Mouse (Mus musculus) hindbrain, embryonic 11.5 days (tissue): ENCODE data around the gene Coro1c. TPM values are rescaled to one million over a fixed set of nuclear protein-coding genes. Genes with fewer than 3 reads are reported as not detected.

Experiments used
- ATAC-seq: fragments of 200-750 bp; cut with Nextera tagmentation; 2 replicates; pipeline ENCODE4 v1.8.0; 2017; ENCODE audit warnings: mild to moderate bottlenecking, moderate TSS enrichment, moderate library complexity; ENCODE audit not compliant: low FRiP score
- DNase-seq: peaks from one replicate; pipeline ENCODE4 v3.0.0-alpha.2; 2015; ENCODE audit warnings: low spot score
- H3K27ac ChIP-seq: fragments of 300-500 bp; sonication (generic); 2 replicates; pipeline ENCODE4 v1.5.1; 2014; ENCODE audit warnings: mild to moderate bottlenecking, low read depth, low read length
- H3K27me3 ChIP-seq: fragments of 300-500 bp; sonication (generic); 2 replicates; pipeline ENCODE4 v1.6.1; 2014; ENCODE audit warnings: mild to moderate bottlenecking, low read length, moderate library complexity, mixed read lengths; ENCODE audit not compliant: control insufficient read depth, insufficient read depth
- H3K36me3 ChIP-seq: fragments of 300-500 bp; sonication (generic); 2 replicates; pipeline ENCODE4 v1.6.1; 2014; ENCODE audit warnings: mild to moderate bottlenecking, low read length, moderate library complexity, mixed read lengths; ENCODE audit not compliant: control insufficient read depth, insufficient read depth
- H3K4me1 ChIP-seq: fragments of 300-500 bp; sonication (generic); replicated peaks from 2 replicates; pipeline ENCODE4 v1.6.1; 2014; ENCODE audit warnings: low read length, mixed read lengths; ENCODE audit not compliant: control insufficient read depth, insufficient read depth
- H3K4me2 ChIP-seq: fragments of 300-500 bp; sonication (generic); replicated peaks from 2 replicates; pipeline ENCODE4 v1.6.1; 2014; ENCODE audit warnings: mild to moderate bottlenecking, low read depth, low read length
- H3K4me3 ChIP-seq: fragments of 300-500 bp; sonication (generic); 2 replicates; pipeline ENCODE4 v1.5.1; 2014; ENCODE audit warnings: low read depth, low read length
- H3K9ac ChIP-seq: fragments of 300-500 bp; sonication (generic); 2 replicates; pipeline ENCODE4 v1.6.1; 2014; ENCODE audit warnings: low read depth, low read length
- H3K9me3 ChIP-seq: fragments of 300-500 bp; sonication (generic); 2 replicates; pipeline ENCODE4 v1.6.1; 2016; ENCODE audit warnings: low read length; ENCODE audit not compliant: control insufficient read depth
- WGBS: fragments of 180-500 bp; shearing (Covaris S2); extraction: QIAGEN DNeasy Blood & Tissue Kit; methylation state at CpG from one replicate; pipeline ENCODE4 v1.1.7; 2014; 5-methylcytosine and 5-hydroxymethylcytosine counted together
- polyA plus RNA-seq: library from polyadenylated mRNA; unstranded; fragments of >200 nt; fragmentation: Nextera tagmentation; extraction: Ambion mirVana; gene quantifications from 2 replicates; pipeline ENCODE4 v1.2.1, GENCODE M21; 2014

Gene Coro1c
- 192 and 230 TPM in 2 replicates for polyA plus RNA-seq

DNA sequence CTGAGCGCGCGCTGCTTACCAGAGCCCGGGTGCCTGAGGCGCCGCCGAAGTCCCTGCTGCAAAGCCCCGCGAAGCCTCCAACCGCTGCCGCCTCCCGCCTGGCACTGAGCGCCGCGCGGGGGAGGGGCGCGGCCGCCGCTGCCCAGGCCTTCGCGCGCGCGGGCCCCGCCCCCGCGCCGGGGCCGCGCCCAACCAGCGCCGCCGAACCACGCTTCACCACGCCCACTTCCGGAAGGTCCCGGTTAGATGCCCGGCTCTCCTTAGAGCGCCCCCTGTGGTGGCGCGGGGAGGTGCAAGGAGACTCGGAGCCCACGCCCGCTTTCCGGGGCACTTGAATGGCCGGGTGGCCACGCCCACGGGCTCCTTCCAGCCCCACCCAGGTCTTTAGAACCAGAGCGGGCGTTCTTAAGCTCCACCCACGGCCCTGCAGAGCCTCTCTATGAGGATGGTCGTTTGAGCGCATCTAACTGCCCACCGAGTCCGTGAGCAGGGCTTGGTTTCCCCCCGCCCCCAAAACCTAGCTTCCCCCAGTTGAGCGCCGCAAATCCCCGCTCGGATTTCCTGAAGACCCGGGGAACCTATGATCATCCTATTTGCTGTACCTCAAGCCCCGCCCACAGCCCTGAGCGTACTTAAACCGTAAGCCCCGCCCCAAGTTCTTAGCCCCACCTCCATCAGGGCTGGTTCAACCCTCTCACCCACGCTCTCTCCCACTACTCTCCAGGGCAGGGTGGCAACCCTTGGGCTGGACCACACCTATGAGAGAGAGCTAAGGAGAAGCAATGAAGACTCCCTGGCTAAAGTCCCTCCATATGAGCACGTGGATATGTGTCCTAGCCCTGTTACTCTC lies at the start of gene Coro1c:
Coro1c (minus strand) TSS at position 167 of the 850 bp plus-strand sequence.
- ATAC-seq (peak; percentile 89), DNase-seq (peak; percentile 100)
- Histone ChIP-seq H3K27ac (peak within 1 kb of the TSS; percentile 95), H3K4me2 (peak within 1 kb of the TSS; percentile 49), H3K9ac (peak within 1 kb of the TSS; percentile 93), H3K27me3 (no peaks in the 10 kb centered on the region), H3K4me3 (peak within 1 kb of the TSS; percentile 92), H3K36me3 (no peaks in the 10 kb centered on the region), H3K4me1 (no peaks in the 10 kb centered on the region; the same call in 1 of the 2 replicates), H3K9me3 (no peaks in the 10 kb centered on the region)
- WGBS, result under 1% methylated on average over 32 of the region's 68 CpGs

DNA sequence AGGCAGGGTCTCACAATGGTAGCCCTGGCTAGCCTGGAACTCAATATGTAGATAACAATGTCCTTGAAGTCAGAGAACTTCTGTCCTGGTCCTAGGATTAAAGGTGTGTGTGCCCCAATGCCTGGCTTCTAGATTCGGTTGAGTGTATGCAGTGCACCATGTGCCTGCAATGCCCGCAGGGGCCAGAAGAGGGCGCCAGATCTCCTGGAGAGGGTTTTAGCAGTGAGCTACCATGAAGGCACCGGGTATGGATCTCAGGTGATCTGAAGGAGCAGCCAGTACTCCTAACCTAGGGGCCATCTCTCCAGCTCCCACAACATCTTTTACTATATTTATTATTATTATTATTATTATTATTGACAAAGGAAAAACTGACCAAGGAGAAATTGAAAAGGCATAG lies 48.0 kb upstream of the Coro1c start:
- Histone ChIP-seq H3K4me2 (no peak overlapping the region), H3K4me3 (no peak overlapping the region), H3K4me1 (no peaks in the 10 kb centered on the region), H3K27ac (no peak overlapping the region), H3K27me3 (no peaks in the 10 kb centered on the region), H3K9ac (no peak overlapping the region), H3K36me3 (peaks cover 3% of the 10 kb centered on the region; the same call in 1 of the 2 replicates), H3K9me3 (no peaks in the 10 kb centered on the region)
- ATAC-seq (no peak), DNase-seq (peak; percentile 97)
- WGBS, result 4% methylated on average over 4 of the region's 4 CpGs

DNA sequence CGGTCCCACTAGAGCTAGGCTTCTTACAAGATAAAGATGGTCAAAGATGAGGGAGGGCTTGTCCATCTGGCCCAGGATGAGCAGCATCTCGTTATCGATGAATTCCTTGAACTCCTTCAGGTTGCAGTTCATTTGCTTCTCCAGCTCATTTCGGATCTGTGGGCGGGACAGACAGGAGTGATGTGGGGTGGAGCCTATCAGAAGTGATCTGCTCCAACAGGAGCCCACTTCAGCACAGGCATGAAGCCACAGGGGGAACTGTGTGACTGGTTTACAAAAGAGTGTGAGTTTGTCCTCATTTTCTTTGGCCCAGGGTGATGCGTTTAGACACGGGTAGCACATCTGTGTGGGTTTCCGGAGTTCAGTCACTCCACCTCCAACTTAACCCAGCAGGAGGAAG lies 47.1 kb upstream of the Coro1c start:
- Histone ChIP-seq H3K4me2 (no peak overlapping the region), H3K4me3 (no peak overlapping the region), H3K27ac (no peak overlapping the region), H3K27me3 (no peaks in the 10 kb centered on the region), H3K4me1 (no peaks in the 10 kb centered on the region), H3K36me3 (peaks cover 7% of the 10 kb centered on the region; the same call in 1 of the 2 replicates), H3K9me3 (no peaks in the 10 kb centered on the region), H3K9ac (no peak overlapping the region)
- DNase-seq, result no peak
- WGBS, result 90% methylated on average over 8 of the region's 8 CpGs
- no peak for ATAC-seq

DNA sequence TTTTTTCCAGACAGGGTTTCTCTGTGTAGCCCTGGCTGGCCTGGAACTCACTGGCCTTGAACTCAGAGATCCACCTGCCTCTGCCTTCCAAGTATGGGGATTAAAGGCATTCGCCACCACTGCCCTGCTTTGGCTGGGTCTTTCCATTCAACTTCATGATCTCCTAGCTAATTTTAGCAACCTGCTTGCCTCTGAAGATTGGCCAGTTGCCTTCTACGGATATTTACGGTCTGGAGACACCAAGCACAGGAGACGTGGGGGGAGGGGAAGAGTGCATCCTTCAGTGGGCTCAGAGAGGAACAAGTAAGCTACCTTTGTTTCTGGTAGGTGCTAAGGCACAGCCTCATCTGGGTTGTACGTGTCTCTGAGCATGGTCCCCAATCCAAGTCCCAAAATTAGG lies 46.7 kb upstream of the Coro1c start:
- Histone ChIP-seq H3K4me1 (no peaks in the 10 kb centered on the region), H3K27ac (no peak overlapping the region), H3K27me3 (no peaks in the 10 kb centered on the region), H3K36me3 (peaks cover 7% of the 10 kb centered on the region; the same call in 1 of the 2 replicates), H3K9me3 (no peaks in the 10 kb centered on the region), H3K4me3 (no peak overlapping the region), H3K9ac (no peak overlapping the region), H3K4me2 (no peak overlapping the region)
- ATAC-seq, result no peak
- no peak for DNase-seq
- 88% methylated on average over 5 of the region's 5 CpGs for WGBS

DNA sequence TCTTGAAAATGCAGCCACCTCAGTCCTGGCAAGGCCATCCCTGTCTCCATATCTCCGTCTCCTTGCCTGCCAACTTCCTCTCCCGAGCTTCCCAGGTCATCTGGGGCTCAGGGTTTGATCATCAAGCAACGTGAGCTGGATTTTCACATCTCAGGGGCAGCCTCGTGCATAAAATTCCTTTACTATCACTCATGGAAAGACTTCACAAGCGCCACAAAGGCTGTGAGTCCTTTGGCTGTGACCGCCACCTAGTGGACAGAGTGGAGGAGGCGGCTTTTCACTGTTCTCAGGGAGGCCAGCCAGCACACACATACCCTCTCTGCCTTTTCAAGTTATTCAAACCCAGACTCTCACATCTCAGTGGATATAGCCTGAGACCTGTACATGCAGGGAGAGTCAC lies 45.9 kb upstream of the Coro1c start:
- 13% methylated on average over 7 of the region's 7 CpGs for WGBS
- Histone ChIP-seq H3K9ac (no peak overlapping the region), H3K36me3 (peaks cover 9% of the 10 kb centered on the region; the same call in 1 of the 2 replicates), H3K4me1 (no peaks in the 10 kb centered on the region), H3K4me3 (no peak overlapping the region), H3K4me2 (no peak overlapping the region), H3K27ac (no peak overlapping the region), H3K9me3 (no peaks in the 10 kb centered on the region), H3K27me3 (no peaks in the 10 kb centered on the region)
- no peak for ATAC-seq
- DNase-seq, result peak; percentile 90

DNA sequence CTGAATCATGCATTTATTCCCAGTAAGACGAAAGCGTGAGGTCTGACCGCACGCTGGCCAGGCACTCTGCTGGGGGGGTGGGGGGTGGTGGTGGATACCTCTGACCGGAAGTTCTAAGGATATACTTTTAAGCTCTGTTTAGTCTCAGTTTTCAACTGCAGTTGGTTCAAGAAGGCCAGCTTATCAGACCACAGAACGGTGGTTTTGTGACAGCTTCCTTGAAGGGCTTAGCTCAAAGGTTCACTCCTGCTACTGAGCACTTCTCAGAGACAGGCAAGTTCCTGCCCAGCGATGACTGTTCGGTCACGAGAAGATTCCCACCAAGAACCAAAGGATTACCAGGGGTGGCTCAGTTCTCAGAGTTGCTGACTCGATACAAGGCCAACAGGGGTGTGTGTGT lies 44.0 kb upstream of the Coro1c start:
- Histone ChIP-seq H3K36me3 (peaks cover 9% of the 10 kb centered on the region; the same call in 1 of the 2 replicates), H3K9ac (no peak overlapping the region), H3K9me3 (no peaks in the 10 kb centered on the region), H3K4me1 (no peaks in the 10 kb centered on the region), H3K4me2 (no peak overlapping the region), H3K4me3 (no peak overlapping the region), H3K27me3 (no peaks in the 10 kb centered on the region), H3K27ac (no peak overlapping the region)
- DNase-seq, result no peak
- ATAC-seq, result no peak
- WGBS, result 95% methylated on average over 10 of the region's 10 CpGs

DNA sequence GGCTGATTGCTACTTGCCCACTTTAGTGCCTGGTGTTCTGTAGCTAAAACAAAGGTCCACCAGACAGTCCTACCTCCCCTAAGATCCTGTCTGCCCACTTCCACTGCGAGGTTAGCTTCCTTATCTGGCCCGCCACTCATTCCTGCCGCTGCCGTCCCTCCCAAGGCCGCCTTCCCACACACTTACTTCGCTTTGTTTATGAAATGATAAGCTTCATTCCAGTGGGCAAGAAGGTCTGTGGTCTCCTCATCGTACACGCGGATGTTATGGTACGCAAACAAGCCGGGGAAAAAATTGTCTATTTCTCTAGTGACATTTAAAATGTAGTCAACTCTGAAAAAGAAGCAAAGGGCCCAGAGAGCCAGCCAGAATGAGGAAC lies 43.1 kb upstream of the Coro1c start:
- Histone ChIP-seq H3K4me2 (no peak overlapping the region), H3K4me1 (no peaks in the 10 kb centered on the region), H3K9me3 (no peaks in the 10 kb centered on the region), H3K36me3 (peaks cover 9% of the 10 kb centered on the region; the same call in 1 of the 2 replicates), H3K27ac (no peak overlapping the region), H3K4me3 (no peak overlapping the region), H3K9ac (no peak overlapping the region), H3K27me3 (no peaks in the 10 kb centered on the region)
- ATAC-seq (no peak), DNase-seq (no peak)
- 94% methylated on average over 11 of the region's 11 CpGs for WGBS

DNA sequence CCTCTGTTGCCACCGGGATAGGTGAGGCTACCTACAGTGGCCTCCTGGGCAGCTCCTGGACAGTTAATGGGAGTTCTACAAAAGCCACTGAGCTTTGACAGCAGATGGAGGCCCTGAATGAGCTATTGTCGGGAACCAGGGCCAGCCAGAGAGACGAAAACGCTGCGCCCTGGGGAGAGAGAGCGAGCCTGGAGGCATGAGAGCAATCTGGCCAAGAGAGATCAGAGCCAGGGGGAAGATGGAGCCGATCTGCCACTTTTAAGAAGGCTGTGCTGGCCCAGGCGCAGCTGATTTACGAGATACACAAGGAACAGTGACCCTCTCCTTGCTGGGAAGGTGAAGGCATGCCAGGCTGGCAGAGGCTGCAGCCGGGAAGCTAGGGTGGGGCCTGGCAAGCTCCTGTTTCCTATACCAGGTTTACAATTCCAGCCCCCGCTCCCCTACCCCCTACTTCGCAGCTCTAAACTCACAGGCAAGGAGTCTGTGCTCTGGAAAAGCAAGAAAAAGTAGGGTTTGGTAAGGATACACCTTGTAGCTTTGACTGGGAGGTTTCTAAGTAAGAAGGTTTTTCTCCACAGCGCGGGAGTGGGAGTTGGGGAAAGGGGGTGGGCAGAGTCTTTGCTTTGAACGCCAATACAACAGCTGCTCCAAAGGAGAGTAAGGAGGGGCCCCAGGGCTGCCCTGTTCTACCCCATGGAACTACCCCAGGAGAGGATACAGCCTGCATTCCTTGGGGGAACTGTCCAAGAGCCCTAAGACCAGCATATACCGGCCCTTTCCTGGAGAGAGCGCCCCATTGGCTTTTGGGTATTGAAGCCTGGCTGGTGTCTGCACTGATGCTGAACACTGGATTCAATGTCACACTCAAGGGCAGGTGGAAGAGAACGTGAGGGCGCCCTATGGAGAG lies 42.5 kb upstream of the Coro1c start:
- Histone ChIP-seq H3K9ac (0 out of 2 replicates have a peak overlapping the region, but pooled peaks have one; percentile 20), H3K4me2 (no peak overlapping the region), H3K4me1 (no peaks in the 10 kb centered on the region), H3K9me3 (no peaks in the 10 kb centered on the region), H3K4me3 (no peak overlapping the region), H3K27ac (no peak overlapping the region; the same call in 1 of the 2 replicates), H3K27me3 (no peaks in the 10 kb centered on the region), H3K36me3 (peaks cover 13% of the 10 kb centered on the region; the same call in 1 of the 2 replicates)
- DNase-seq (no peak), ATAC-seq (no peak)
- 83% methylated on average over 19 of the region's 19 CpGs for whole genome bisulfite sequencing
